In genomic region chr5:97359104-97359503, GRCm38 (mm10) we compare ENCODE assay signal across 30 mouse cellular contexts. TPM values are rescaled to one million over a fixed set of nuclear protein-coding genes. Genes with fewer than 3 reads are reported as not detected.
DNase-seq lines count a peak whose midpoint lies in the region; ATAC-seq and TF ChIP-seq lines count a peak whose summit lies in the region.
"Had no signal": no experiment of that assay in that cellular context is flagged by ENCODE, and none has a peak within 500 bp of the region (broad histone marks: within the 10 kb centered on the region; RNA-seq: fewer than 3 reads in every experiment).

No protein-coding gene starts in this region.

- TF ChIP-seq EP300 in heart, postnatal 0 days (IDR thresholded peaks at IDR 0.05; ENCODE audit: low read depth) = no peak

- intact Hi-C loops in heart, postnatal 36 days (cut with DNase I) = no loop called here

- H3K4me2 ChIP-seq in heart, postnatal 0 days (ENCODE audit: low read depth, low read length) = no peak overlapping the region
- H3K4me2 ChIP-seq in midbrain, embryonic 14.5 days (ENCODE audit: low read length) = no peak overlapping the region
- no peak overlapping the region for H3K4me2 ChIP-seq in midbrain, embryonic 16.5 days (ENCODE audit: low read length)
- H3K4me2 ChIP-seq: heart, embryonic 12.5 days; hindbrain, embryonic 13.5 days; limb, embryonic 15.5 days; lung, embryonic 14.5 days had no signal

- H3K4me3 ChIP-seq in heart, postnatal 0 days (ENCODE audit: low read depth, low read length) = no peak overlapping the region
- no peak overlapping the region for H3K4me3 ChIP-seq in midbrain, embryonic 14.5 days (replicated peaks; ENCODE audit: low read depth, low read length)
- no peak overlapping the region for H3K4me3 ChIP-seq in midbrain, embryonic 16.5 days (ENCODE audit: low read depth, low read length)
- H3K4me3 ChIP-seq: embryonic facial prominence, embryonic 10.5 days; heart, embryonic 12.5 days; hindbrain, embryonic 13.5 days; limb, embryonic 15.5 days had no signal

- no peak overlapping the region for H3K27ac ChIP-seq in heart, postnatal 0 days (ENCODE audit: low read depth)
- H3K27ac ChIP-seq in midbrain, embryonic 14.5 days (replicated peaks; ENCODE audit: low read depth, low read length) = no peak overlapping the region
- no peak overlapping the region for H3K27ac ChIP-seq in midbrain, embryonic 16.5 days (ENCODE audit: low read length)
- H3K27ac ChIP-seq: embryonic facial prominence, embryonic 10.5 days; hindbrain, embryonic 13.5 days; kidney, postnatal 0 days; limb, embryonic 15.5 days; liver, embryonic 14.5 days had no signal

- peak; percentile 46 for TF ChIP-seq CTCF in heart, postnatal 0 days (IDR thresholded peaks at IDR 0.05; ENCODE audit: low read depth)

- 35% methylated on average over 4 of the region's 4 CpGs for WGBS in heart, postnatal 0 days
- WGBS in midbrain, embryonic 14.5 days = 82% methylated on average over 4 of the region's 4 CpGs
- whole genome bisulfite sequencing in midbrain, embryonic 16.5 days = 77% methylated on average over 4 of the region's 4 CpGs

- DNase-seq in heart, postnatal 0 days (ENCODE audit: low spot score) = no peak
- no peak for DNase-seq in heart, postnatal 36 days
- peak; percentile 27 for DNase-seq in midbrain, embryonic 14.5 days
- peak; percentile 5 for DNase-seq in forelimb bud, embryonic 11.5 days (ENCODE audit: low read depth, low spot score)
- no peak for DNase-seq in spleen, postnatal 36 days (ENCODE audit: low spot score in 2 of 2)
- DNase-seq: adrenal gland, postnatal 14 days; cerebellum, adult 9-10 months; gastrocnemius, postnatal 10 days; heart, postnatal 14 days; kidney, adult 18-20 months; layer of hippocampus, postnatal 36 days; lung, embryonic 14.5 days; lung, postnatal 36 days; right cerebral cortex, postnatal 25 days; spleen, adult 18-20 months; thymus, postnatal 25 days had no signal

- H3K36me3 ChIP-seq in heart, postnatal 0 days (replicated peaks; ENCODE audit: control insufficient read depth, insufficient read depth, low read length) = no peaks in the 10 kb centered on the region
- no peaks in the 10 kb centered on the region for H3K36me3 ChIP-seq in midbrain, embryonic 14.5 days (ENCODE audit: control insufficient read depth, insufficient read depth, low read length)
- H3K36me3 ChIP-seq in midbrain, embryonic 16.5 days (ENCODE audit: control insufficient read depth, insufficient read depth, low read length) = no peaks in the 10 kb centered on the region
- H3K36me3 ChIP-seq: embryonic facial prominence, embryonic 10.5 days; heart, embryonic 12.5 days; hindbrain, embryonic 13.5 days; limb, embryonic 15.5 days had no signal

- H3K27me3 ChIP-seq in heart, postnatal 0 days (ENCODE audit: control insufficient read depth, insufficient read depth, low read length) = no peaks in the 10 kb centered on the region
- H3K27me3 ChIP-seq in midbrain, embryonic 14.5 days (ENCODE audit: control insufficient read depth, insufficient read depth, low read length) = no peaks in the 10 kb centered on the region
- H3K27me3 ChIP-seq in midbrain, embryonic 16.5 days (ENCODE audit: control insufficient read depth, insufficient read depth, low read depth, low read length) = no peaks in the 10 kb centered on the region
- H3K27me3 ChIP-seq: heart, embryonic 12.5 days; hindbrain, embryonic 13.5 days; limb, embryonic 15.5 days had no signal

- no peaks in the 10 kb centered on the region for H3K9me3 ChIP-seq in heart, postnatal 0 days (replicated peaks; ENCODE audit: control insufficient read depth, low read length)
- H3K9me3 ChIP-seq in midbrain, embryonic 14.5 days (ENCODE audit: control insufficient read depth, low read length) = no peaks in the 10 kb centered on the region
- H3K9me3 ChIP-seq in midbrain, embryonic 16.5 days (replicated peaks; ENCODE audit: control insufficient read depth, low read length, poor library complexity, severe bottlenecking) = no peaks in the 10 kb centered on the region
- H3K9me3 ChIP-seq: embryonic facial prominence, embryonic 10.5 days; hindbrain, embryonic 13.5 days; limb, embryonic 15.5 days had no signal

- 0 out of 2 replicates have a peak, but pooled peaks cover 8% of the 10 kb centered on the region for H3K4me1 ChIP-seq in heart, postnatal 0 days (ENCODE audit: control insufficient read depth, insufficient read depth)
- no peaks in the 10 kb centered on the region for H3K4me1 ChIP-seq in midbrain, embryonic 14.5 days (ENCODE audit: control insufficient read depth, insufficient read depth, low read length)
- H3K4me1 ChIP-seq in midbrain, embryonic 16.5 days (ENCODE audit: control insufficient read depth, insufficient read depth, low read length) = no peaks in the 10 kb centered on the region
- H3K4me1 ChIP-seq: embryonic facial prominence, embryonic 10.5 days; hindbrain, embryonic 13.5 days; limb, embryonic 15.5 days had no signal

- no peak overlapping the region for H3K9ac ChIP-seq in heart, postnatal 0 days (replicated peaks; ENCODE audit: low read depth, low read length)
- H3K9ac ChIP-seq in midbrain, embryonic 14.5 days (replicated peaks; ENCODE audit: low read length) = no peak overlapping the region
- no peak overlapping the region for H3K9ac ChIP-seq in midbrain, embryonic 16.5 days (ENCODE audit: low read depth, low read length)
- H3K9ac ChIP-seq: heart, embryonic 12.5 days; hindbrain, embryonic 13.5 days; limb, embryonic 15.5 days; liver, embryonic 14.5 days; lung, embryonic 14.5 days had no signal

- peak; percentile 44; the same call in 1 of the 2 replicates for ATAC-seq in heart, postnatal 0 days (ENCODE audit: insufficient read depth, low read depth)
- no peak for ATAC-seq in midbrain, embryonic 14.5 days (ENCODE audit: low FRiP score, low TSS enrichment)
- ATAC-seq in midbrain, embryonic 16.5 days = no peak; the same call in 1 of the 2 replicates
- no peak for ATAC-seq in megakaryocyte-erythroid progenitor cell, adult 5-6 weeks (replicated peaks; ENCODE audit: low FRiP score, low TSS enrichment, poor library complexity, severe bottlenecking)
- ATAC-seq: inflammation-experienced regulatory T-cells, adult 6 months had no signal

RNA-seq across cellular contexts. Expression of gene Naa11, which starts 33.1 kb away (rescaled TPM):
- not detected in 2 replicates for total RNA-seq in heart, postnatal 0 days (2014; rRNA removed; ENCODE audit: low replicate concordance)
- polyA plus RNA-seq in heart, postnatal 0 days (2015; fragmentation: Nextera tagmentation; extraction: Ambion mirVana) = 0.03 and 0.04 TPM in 2 replicates
- total RNA-seq in heart, postnatal 36 days (2021) = not detected
- polyA plus RNA-seq in midbrain, embryonic 14.5 days (2014; fragmentation: Nextera tagmentation; extraction: Ambion mirVana) = not detected in 2 replicates
- 0.05 and 0.11 TPM in 2 replicates for polyA plus RNA-seq in midbrain, embryonic 16.5 days (2015; fragmentation: Nextera tagmentation; extraction: Ambion mirVana)
- total RNA-seq in megakaryocyte-erythroid progenitor cell, adult 5-6 weeks (2014; fragmentation: Nextera tagmentation) = not detected in 2 replicates
- not detected in 2 replicates for total RNA-seq in megakaryocyte-erythroid progenitor cell, adult 5-6 weeks (2017)
- total RNA-seq: adrenal gland, postnatal 14 days; common myeloid progenitor, adult 5-6 weeks; gastrocnemius, postnatal 10 days; granulocyte monocyte progenitor cell, adult 5-6 weeks; heart, postnatal 14 days; layer of hippocampus, adult 18-20 months; layer of hippocampus, postnatal 36 days; monocyte, adult 5-6 weeks had no signal
- polyA plus RNA-seq: embryonic facial prominence, embryonic 10.5 days; heart, embryonic 12.5 days; hindbrain, embryonic 13.5 days; inflammation-experienced regulatory T-cells, adult 6 months; kidney, postnatal 0 days; limb, embryonic 15.5 days; liver, embryonic 14.5 days; neural tube, embryonic 11.5 days had no signal

Comparison
In these comparisons a context has a peak if more than half of its experiments do, and no peak if none do; other contexts are left out.
1. DNase-seq: peak in midbrain, embryonic 14.5 days (single experiment) and forelimb bud, embryonic 11.5 days (single experiment); none in heart, postnatal 0 days (single experiment), heart, postnatal 36 days (0 of 2) and spleen, postnatal 36 days (0 of 2).